Mouse (Mus musculus) embryonic facial prominence, embryonic 11.5 days (tissue): ENCODE data around the gene Ddx58. TPM values are rescaled to one million over a fixed set of nuclear protein-coding genes. Genes with fewer than 3 reads are reported as not detected.

Experiments used
- ATAC-seq: fragments of 200-750 bp; cut with Nextera tagmentation; replicated peaks from 2 replicates; pipeline ENCODE4 v1.8.0; 2017; ENCODE audit warnings: low read depth; ENCODE audit not compliant: insufficient number of reproducible peaks, low FRiP score, low TSS enrichment
- DNase-seq: peaks from one replicate; pipeline ENCODE4 v3.0.0-alpha.2; 2015; ENCODE audit warnings: low spot score
- H3K27ac ChIP-seq: fragments of 300-500 bp; sonication (generic); replicated peaks from 2 replicates; pipeline ENCODE4 v1.5.1; 2014; ENCODE audit warnings: mild to moderate bottlenecking, low read depth, low read length, control low read depth
- H3K27me3 ChIP-seq: fragments of 300-500 bp; sonication (generic); 2 replicates; pipeline ENCODE4 v1.6.1; 2014; ENCODE audit warnings: mild to moderate bottlenecking, low read length, moderate library complexity, mixed read lengths; ENCODE audit not compliant: control insufficient read depth, insufficient read depth
- H3K36me3 ChIP-seq: fragments of 300-500 bp; sonication (generic); replicated peaks from 2 replicates; pipeline ENCODE4 v1.6.1; 2014; ENCODE audit warnings: low read depth, mild to moderate bottlenecking, low read length, moderate library complexity, mixed read lengths; ENCODE audit not compliant: control insufficient read depth, insufficient read depth
- H3K4me1 ChIP-seq: fragments of 300-500 bp; sonication (generic); 2 replicates; pipeline ENCODE4 v1.6.1; 2014; ENCODE audit warnings: low read length, mixed read lengths; ENCODE audit not compliant: control insufficient read depth, insufficient read depth
- H3K4me2 ChIP-seq: fragments of 300-500 bp; sonication (generic); 2 replicates; pipeline ENCODE4 v1.6.1; 2014; ENCODE audit warnings: low read depth, mild to moderate bottlenecking, control low read depth, low read length, moderate library complexity
- H3K4me3 ChIP-seq: fragments of 300-500 bp; sonication (generic); 2 replicates; pipeline ENCODE4 v1.5.1; 2014; ENCODE audit warnings: low read depth, low read length, control low read depth
- H3K9ac ChIP-seq: fragments of 300-500 bp; sonication (generic); replicated peaks from 2 replicates; pipeline ENCODE4 v1.6.1; 2014; ENCODE audit warnings: mild to moderate bottlenecking, control low read depth, low read length
- H3K9me3 ChIP-seq: fragments of 300-500 bp; sonication (generic); replicated peaks from 2 replicates; pipeline ENCODE4 v1.6.1; 2016; ENCODE audit warnings: mild to moderate bottlenecking, low read length, inconsistent platforms, mixed read lengths; ENCODE audit not compliant: control insufficient read depth
- WGBS: fragments of 180-500 bp; shearing (Covaris S2); extraction: QIAGEN DNeasy Blood & Tissue Kit; methylation state at CpG from one replicate; pipeline ENCODE4 v1.1.7; 2014; 5-methylcytosine and 5-hydroxymethylcytosine counted together
- polyA plus RNA-seq: library from polyadenylated mRNA; unstranded; fragments of >200 nt; fragmentation: Nextera tagmentation; extraction: Ambion mirVana; gene quantifications from 2 replicates; pipeline ENCODE4 v1.2.1, GENCODE M21; 2014

The Ddx58 gene
- polyA plus RNA-seq, 1 experiment from 2014 or later, result 4.6 TPM

- DNase-seq, result no peak
- WGBS, result 86% methylated on average over 7 of the region's 7 CpGs
- no peaks in the 10 kb centered on the region for H3K9me3 ChIP-seq
- H3K27ac ChIP-seq, result no peak overlapping the region
- H3K4me1 ChIP-seq, result no peaks in the 10 kb centered on the region
- ATAC-seq, result no peak
- peaks cover 3% of the 10 kb centered on the region; the same call in 1 of the 2 replicates for H3K36me3 ChIP-seq
- no peaks in the 10 kb centered on the region for H3K27me3 ChIP-seq
- H3K9ac ChIP-seq, result no peak overlapping the region
- no peak overlapping the region for H3K4me2 ChIP-seq
- no peak overlapping the region for H3K4me3 ChIP-seq
Observed at GRCm38 (mm10) chr4:40187956-40188355, 51.7 kb downstream of the Ddx58 start.

GRCm38 (mm10) chr4:40184470-40184869, 55.2 kb downstream of the Ddx58 start:
- Histone ChIP-seq H3K4me2 (no peak overlapping the region), H3K4me3 (no peak overlapping the region), H3K27ac (no peak overlapping the region), H3K36me3 (no peaks in the 10 kb centered on the region; the same call in 1 of the 2 replicates), H3K27me3 (no peaks in the 10 kb centered on the region), H3K4me1 (no peaks in the 10 kb centered on the region), H3K9me3 (no peaks in the 10 kb centered on the region), H3K9ac (no peak overlapping the region)
- no peak for ATAC-seq
- DNase-seq, result no peak
- WGBS, result 69% methylated on average over 5 of the region's 5 CpGs

GRCm38 (mm10) chr4:40183781-40184180, 55.8 kb downstream of the Ddx58 start:
- no peak overlapping the region for H3K27ac ChIP-seq
- no peak overlapping the region for H3K4me3 ChIP-seq
- DNase-seq, result no peak
- H3K27me3 ChIP-seq, result no peaks in the 10 kb centered on the region
- no peaks in the 10 kb centered on the region for H3K4me1 ChIP-seq
- no peaks in the 10 kb centered on the region; the same call in 1 of the 2 replicates for H3K36me3 ChIP-seq
- H3K4me2 ChIP-seq, result no peak overlapping the region
- 89% methylated on average over 6 of the region's 6 CpGs for WGBS
- no peak for ATAC-seq
- no peaks in the 10 kb centered on the region for H3K9me3 ChIP-seq
- no peak overlapping the region for H3K9ac ChIP-seq

GRCm38 (mm10) chr4:40182651-40183320, 56.8 kb downstream of the Ddx58 start:
- H3K9me3 ChIP-seq, result no peaks in the 10 kb centered on the region
- H3K4me1 ChIP-seq, result no peaks in the 10 kb centered on the region
- peak; percentile 74 for DNase-seq
- no peak overlapping the region for H3K4me3 ChIP-seq
- H3K36me3 ChIP-seq, result no peaks in the 10 kb centered on the region; the same call in 1 of the 2 replicates
- peak; percentile 60; the same call in 1 of the 2 replicates for ATAC-seq
- H3K27ac ChIP-seq, result no peak overlapping the region
- no peaks in the 10 kb centered on the region for H3K27me3 ChIP-seq
- H3K9ac ChIP-seq, result no peak overlapping the region
- WGBS, result 45% methylated on average over 14 of the region's 14 CpGs
- no peak overlapping the region for H3K4me2 ChIP-seq

GRCm38 (mm10) chr4:40181681-40182080, 57.9 kb downstream of the Ddx58 start:
- no peaks in the 10 kb centered on the region; the same call in 1 of the 2 replicates for H3K36me3 ChIP-seq
- WGBS, result 97% methylated on average over 8 of the region's 8 CpGs

GRCm38 (mm10) chr4:40180046-40180445, 59.6 kb downstream of the Ddx58 start:
- Histone ChIP-seq H3K4me3 (no peak overlapping the region), H3K9me3 (no peaks in the 10 kb centered on the region), H3K4me2 (no peak overlapping the region), H3K9ac (no peak overlapping the region), H3K4me1 (no peaks in the 10 kb centered on the region), H3K27ac (no peak overlapping the region), H3K27me3 (no peaks in the 10 kb centered on the region), H3K36me3 (no peaks in the 10 kb centered on the region; the same call in none of the 2 replicates)
- DNase-seq (no peak), ATAC-seq (no peak)
- WGBS, result 93% methylated on average over 6 of the region's 6 CpGs

More at GRCm38 (mm10) chr4:40181681-40182080, 57.9 kb downstream of the Ddx58 start:
- no peaks in the 10 kb centered on the region for H3K9me3 ChIP-seq
- H3K4me2 ChIP-seq, result no peak overlapping the region
- H3K27ac ChIP-seq, result no peak overlapping the region
- H3K4me1 ChIP-seq, result no peaks in the 10 kb centered on the region
- ATAC-seq, result no peak
- H3K4me3 ChIP-seq, result no peak overlapping the region
- no peak overlapping the region for H3K9ac ChIP-seq
- no peaks in the 10 kb centered on the region for H3K27me3 ChIP-seq
- DNase-seq, result no peak

- Histone ChIP-seq H3K36me3 (no peaks in the 10 kb centered on the region; the same call in none of the 2 replicates), H3K4me3 (no peak overlapping the region), H3K9me3 (no peaks in the 10 kb centered on the region), H3K27me3 (no peaks in the 10 kb centered on the region), H3K27ac (no peak overlapping the region), H3K4me1 (no peaks in the 10 kb centered on the region), H3K4me2 (no peak overlapping the region), H3K9ac (no peak overlapping the region)
- ATAC-seq (no peak), DNase-seq (no peak)
- 91% methylated on average over 17 of the region's 17 CpGs for WGBS
Observed at GRCm38 (mm10) chr4:40178584-40178983, 61.0 kb downstream of the Ddx58 start.

- WGBS, result 48% methylated on average over 4 of the region's 4 CpGs
- Histone ChIP-seq H3K9ac (no peak overlapping the region), H3K27ac (no peak overlapping the region), H3K4me3 (no peak overlapping the region), H3K9me3 (no peaks in the 10 kb centered on the region), H3K27me3 (no peaks in the 10 kb centered on the region), H3K4me2 (no peak overlapping the region), H3K36me3 (no peaks in the 10 kb centered on the region; the same call in 1 of the 2 replicates), H3K4me1 (no peaks in the 10 kb centered on the region)
- no peak for ATAC-seq
- DNase-seq, result no peak
Observed at GRCm38 (mm10) chr4:40174321-40174720, 65.3 kb downstream of the Ddx58 start.
